Mouse (Mus musculus) limb, embryonic 14.5 days (tissue): ENCODE data around the gene Tmem170b. TPM values are rescaled to one million over a fixed set of nuclear protein-coding genes. Genes with fewer than 3 reads are reported as not detected.

Experiments used
- ATAC-seq: fragments of 200-750 bp; cut with Nextera tagmentation; 2 replicates; pipeline ENCODE4 v1.8.0; 2017; ENCODE audit warnings: low read depth, moderate number of reproducible peaks, moderate TSS enrichment; ENCODE audit not compliant: low FRiP score
- DNase-seq: peaks from one replicate; pipeline ENCODE4 v3.0.0-alpha.2; 2015; ENCODE audit warnings: low spot score
- H3K27ac ChIP-seq: fragments of 300-500 bp; sonication (generic); replicated peaks from 2 replicates; pipeline ENCODE4 v1.5.1; 2014; ENCODE audit warnings: low read depth, mild to moderate bottlenecking, low read length, moderate library complexity, mixed read lengths
- H3K27me3 ChIP-seq: fragments of 300-500 bp; sonication (generic); 2 replicates; pipeline ENCODE4 v1.6.1; 2014; ENCODE audit warnings: low read length, mixed read lengths; ENCODE audit not compliant: control insufficient read depth, insufficient read depth
- H3K36me3 ChIP-seq: fragments of 300-500 bp; sonication (generic); 2 replicates; pipeline ENCODE4 v1.6.1; 2014; ENCODE audit warnings: mild to moderate bottlenecking, low read length, moderate library complexity, mixed read lengths; ENCODE audit not compliant: control insufficient read depth, insufficient read depth
- H3K4me1 ChIP-seq: fragments of 300-500 bp; sonication (generic); 2 replicates; pipeline ENCODE4 v1.6.1; 2014; ENCODE audit warnings: antibody characterized with exemption, low read length, mixed read lengths; ENCODE audit not compliant: control insufficient read depth, insufficient read depth
- H3K4me2 ChIP-seq: fragments of 300-500 bp; sonication (generic); replicated peaks from 2 replicates; pipeline ENCODE4 v1.6.1; 2014; ENCODE audit warnings: low read depth, mild to moderate bottlenecking, low read length, moderate library complexity; ENCODE audit not compliant: severe bottlenecking
- H3K4me3 ChIP-seq: fragments of 300-500 bp; sonication (generic); replicated peaks from 2 replicates; pipeline ENCODE4 v1.5.1; 2014; ENCODE audit warnings: low read length
- H3K9ac ChIP-seq: fragments of 300-500 bp; sonication (generic); 2 replicates; pipeline ENCODE4 v1.6.1; 2014; ENCODE audit warnings: mild to moderate bottlenecking, low read depth, low read length, moderate library complexity; ENCODE audit not compliant: severe bottlenecking
- H3K9me3 ChIP-seq: fragments of 300-500 bp; sonication (generic); 2 replicates; pipeline ENCODE4 v1.6.1; 2016; ENCODE audit warnings: low read length; ENCODE audit not compliant: control insufficient read depth
- POLR2A ChIP-seq: fragments of 200-500 bp; IDR thresholded peaks from 2 replicates; pipeline ENCODE4 v1.8.0; 2012; ENCODE audit warnings: inconsistent platforms, mild to moderate bottlenecking, moderate library complexity, borderline replicate concordance; ENCODE audit not compliant: insufficient read depth, insufficient read length; ENCODE audit errors: extremely low read depth
- WGBS: fragments of 180-500 bp; shearing (Covaris S2); extraction: QIAGEN DNeasy Blood & Tissue Kit; methylation state at CpG from one replicate; pipeline ENCODE4 v1.1.7; 2014; 5-methylcytosine and 5-hydroxymethylcytosine counted together
- polyA plus RNA-seq, 2 experiments: library from polyadenylated mRNA; depleted of rRNA in 1 of 2; stranded (reverse) in 1 of 2; unstranded in 1 of 2; fragments of >200 nt; fragmentation: Nextera tagmentation in 1 of 2; extraction: Ambion mirVana in 1 of 2; gene quantifications; 2 replicates each; pipeline versions ENCODE4 v1.2.1 to v1.2.3; 2012 to 2014

Tmem170b gene
- polyA plus RNA-seq, 2 experiments, result 4.4 to 15.7 TPM

GRCm38 (mm10) chr13:41675498-41675897 is 69.8 kb downstream of the Tmem170b start:
- Histone ChIP-seq H3K27me3 (no peaks in the 10 kb centered on the region), H3K36me3 (no peaks in the 10 kb centered on the region), H3K4me3 (no peak overlapping the region), H3K4me1 (peaks cover 1% of the 10 kb centered on the region; the same call in 1 of the 2 replicates), H3K4me2 (no peak overlapping the region), H3K9me3 (no peaks in the 10 kb centered on the region), H3K9ac (no peak overlapping the region), H3K27ac (no peak overlapping the region)
- ATAC-seq, result no peak
- 85% methylated on average over 3 of the region's 3 CpGs for WGBS
- no peak for DNase-seq
- TF ChIP-seq POLR2A, result no peak

- Histone ChIP-seq H3K27ac (no peak overlapping the region), H3K4me2 (no peak overlapping the region), H3K4me1 (peaks cover 6% of the 10 kb centered on the region; the same call in 1 of the 2 replicates), H3K36me3 (no peaks in the 10 kb centered on the region), H3K9me3 (no peaks in the 10 kb centered on the region), H3K27me3 (no peaks in the 10 kb centered on the region), H3K9ac (no peak overlapping the region), H3K4me3 (no peak overlapping the region)
- no peak for TF ChIP-seq POLR2A
- no peak for ATAC-seq
- no peak for DNase-seq
- WGBS, result 84% methylated on average over 9 of the region's 9 CpGs
Measured at GRCm38 (mm10) chr13:41675966-41676835, 70.5 kb downstream of the Tmem170b start.

GRCm38 (mm10) chr13:41676836-41677186 is 71.1 kb downstream of the Tmem170b start:
- Histone ChIP-seq H3K9ac (no peak overlapping the region), H3K27ac (no peak overlapping the region), H3K36me3 (no peaks in the 10 kb centered on the region), H3K4me3 (no peak overlapping the region), H3K4me2 (no peak overlapping the region), H3K27me3 (no peaks in the 10 kb centered on the region), H3K4me1 (peaks cover 10% of the 10 kb centered on the region; the same call in 1 of the 2 replicates), H3K9me3 (no peaks in the 10 kb centered on the region)
- no peak for TF ChIP-seq POLR2A
- DNase-seq, result no peak
- no peak for ATAC-seq
- whole genome bisulfite sequencing, result 61% methylated on average over 7 of the region's 7 CpGs

- WGBS, result 61% methylated on average over 12 of the region's 12 CpGs
- no peak for DNase-seq
- ATAC-seq, result no peak
- H3K9me3 ChIP-seq, result no peaks in the 10 kb centered on the region
- peaks cover 10% of the 10 kb centered on the region; the same call in 1 of the 2 replicates for H3K4me1 ChIP-seq
- no peak overlapping the region for H3K9ac ChIP-seq
- no peak for TF ChIP-seq POLR2A
- no peak overlapping the region for H3K4me2 ChIP-seq
- H3K27me3 ChIP-seq, result no peaks in the 10 kb centered on the region
- no peak overlapping the region for H3K4me3 ChIP-seq
- H3K36me3 ChIP-seq, result no peaks in the 10 kb centered on the region
- H3K27ac ChIP-seq, result no peak overlapping the region
Measured at GRCm38 (mm10) chr13:41680854-41681549, 75.3 kb downstream of the Tmem170b start.

- no peaks in the 10 kb centered on the region for H3K36me3 ChIP-seq
- TF ChIP-seq POLR2A, result no peak
- no peaks in the 10 kb centered on the region for H3K27me3 ChIP-seq
- H3K4me3 ChIP-seq, result no peak overlapping the region
- no peak overlapping the region for H3K27ac ChIP-seq
- H3K4me2 ChIP-seq, result no peak overlapping the region
- no peak for ATAC-seq
- WGBS, result 85% methylated on average over 12 of the region's 12 CpGs
- peaks cover 10% of the 10 kb centered on the region; the same call in 1 of the 2 replicates for H3K4me1 ChIP-seq
- H3K9ac ChIP-seq, result no peak overlapping the region
- no peak for DNase-seq
- H3K9me3 ChIP-seq, result no peaks in the 10 kb centered on the region
Measured at GRCm38 (mm10) chr13:41682341-41683119, 76.8 kb downstream of the Tmem170b start.
